Mouse (Mus musculus) naive thymus-derived CD4-positive, alpha-beta T cell, adult 2 months (primary cell): Measurements from ENCODE around the gene Mrpl37.

Experiments
- DNase-seq: peaks from one replicate; pipeline ENCODE4 v3.0.0-alpha.2; 2011; ENCODE audit warnings: low read depth

Mrpl37 gene

GRCm38 (mm10) chr4:107017257-107017656, 49.4 kb downstream of the Mrpl37 start:
- no peak for DNase-seq

GRCm38 (mm10) chr4:107015971-107016511, 50.6 kb downstream of the Mrpl37 start:
- no peak for DNase-seq

GRCm38 (mm10) chr4:107013817-107014260, 52.8 kb downstream of the Mrpl37 start:
- no peak for DNase-seq

GRCm38 (mm10) chr4:107013119-107013816, 53.4 kb downstream of the Mrpl37 start:
- no peak for DNase-seq

GRCm38 (mm10) chr4:107012574-107012973, 54.1 kb downstream of the Mrpl37 start:
- DNase-seq = no peak

DNA sequence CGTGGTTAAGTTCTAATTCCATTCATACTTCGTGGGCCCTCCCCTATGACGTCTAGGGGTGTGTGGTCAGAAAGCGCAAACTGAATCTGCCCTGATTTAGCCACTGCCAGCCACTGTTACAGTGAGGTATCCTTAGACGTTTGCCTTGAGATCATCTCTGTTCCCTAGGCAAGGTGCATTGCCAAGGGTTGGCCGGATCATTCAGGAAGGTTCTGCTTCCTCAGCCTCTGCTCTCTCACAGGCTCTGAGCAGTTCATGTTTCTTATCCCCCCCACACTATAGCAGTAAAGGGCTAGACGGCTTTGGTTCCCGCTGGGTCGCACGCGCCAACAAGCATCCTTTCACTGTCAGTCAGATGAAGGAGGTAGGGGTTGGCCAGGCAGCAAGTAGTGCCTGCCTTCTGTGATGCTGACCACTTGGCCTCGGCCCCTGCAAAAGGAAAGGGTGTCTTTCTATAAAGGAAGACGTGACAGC, 54.6 kb downstream of the Mrpl37 start:
- no peak for DNase-seq

GRCm38 (mm10) chr4:107011325-107012004, 55.2 kb downstream of the Mrpl37 start:
- no peak for DNase-seq

GRCm38 (mm10) chr4:107009548-107009947, 57.1 kb downstream of the Mrpl37 start:
- no peak for DNase-seq

- DNase-seq = no peak
Observed at GRCm38 (mm10) chr4:107008161-107008560, 58.5 kb downstream of the Mrpl37 start.

DNA sequence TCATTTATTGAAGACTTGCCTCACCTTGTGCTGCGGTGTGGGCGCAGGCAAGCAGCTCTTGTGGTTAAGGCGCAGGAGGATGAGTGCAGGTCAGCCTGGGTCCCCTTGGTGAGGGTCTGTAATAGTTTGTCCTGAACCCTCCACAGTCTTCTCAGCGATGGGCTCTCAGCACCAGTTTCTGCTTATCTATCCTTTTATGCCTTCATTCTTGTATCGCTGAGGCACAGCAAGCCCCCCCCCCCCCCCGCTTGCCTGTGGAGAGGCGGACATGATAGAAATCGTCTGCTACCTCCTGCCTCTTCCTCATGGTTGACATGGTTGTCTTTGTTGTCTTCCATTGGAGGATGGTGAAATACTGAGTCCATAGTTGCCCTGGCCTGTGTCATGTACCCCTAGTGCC, 59.3 kb downstream of the Mrpl37 start:
- DNase-seq = no peak

DNA sequence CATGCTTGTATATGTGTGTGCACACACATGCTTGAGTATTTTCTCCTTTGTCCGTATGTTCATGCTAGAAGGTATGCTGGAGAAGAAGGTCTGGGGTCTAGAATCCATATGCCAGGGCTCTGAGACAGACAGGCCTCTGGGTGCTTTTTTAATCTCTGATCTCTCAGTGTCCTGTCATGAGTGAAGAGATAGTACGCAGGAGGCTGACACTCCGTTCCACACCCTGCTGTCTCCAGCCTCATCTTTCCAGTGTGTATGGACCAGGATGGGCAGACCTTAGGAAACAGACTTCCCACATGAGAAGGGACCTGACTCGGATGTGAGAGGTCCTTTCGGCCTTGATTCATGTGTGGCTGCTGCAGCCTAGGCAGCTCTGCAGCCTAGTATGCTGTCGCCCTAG, 59.9 kb downstream of the Mrpl37 start:
- DNase-seq = no peak

DNA sequence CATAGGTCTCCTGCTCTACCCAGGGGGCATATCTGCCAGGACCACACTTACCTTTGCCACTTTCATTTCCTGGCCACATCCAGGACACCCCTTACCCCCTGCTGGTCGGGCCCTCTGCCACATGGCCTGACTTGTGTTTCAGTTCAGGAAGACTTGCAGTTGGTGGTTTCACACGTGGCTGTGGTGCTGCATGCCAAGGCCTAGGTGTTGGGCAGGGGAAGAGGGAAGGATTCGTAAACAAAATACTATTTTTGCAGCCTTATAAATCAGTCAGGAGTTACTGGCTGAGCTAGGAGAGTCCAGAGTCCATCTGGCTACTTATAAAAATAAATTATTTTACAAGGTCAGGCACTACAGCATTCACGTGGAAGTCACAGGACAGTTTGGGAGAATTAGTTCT, 60.4 kb downstream of the Mrpl37 start:
- DNase-seq = no peak
